Mouse (Mus musculus) retina, adult 2 months (tissue): ENCODE data around the gene Plxna1.

Experiments
- DNase-seq: peaks from one replicate; pipeline ENCODE4 v3.0.0-alpha.2; 2012; ENCODE audit warnings: low read depth, low spot score

Gene Plxna1

GRCm38 (mm10) chr6:89362281-89363106, at the start of gene Plxna1:
Gene Plxna1 (minus strand): TSS chr6:89362620.
- DNase-seq, result peak; percentile 33

- no peak for DNase-seq
Observed at GRCm38 (mm10) chr6:89409041-89409440, 46.6 kb upstream of the Plxna1 start.

- no peak for DNase-seq
Observed at GRCm38 (mm10) chr6:89408259-89408658, 45.8 kb upstream of the Plxna1 start.

- no peak for DNase-seq
Observed at GRCm38 (mm10) chr6:89407247-89407889, 44.9 kb upstream of the Plxna1 start.

- no peak for DNase-seq
Observed at GRCm38 (mm10) chr6:89404964-89405363, 42.5 kb upstream of the Plxna1 start.

GRCm38 (mm10) chr6:89403257-89404225, 41.1 kb upstream of the Plxna1 start:
- DNase-seq, result no peak

- no peak for DNase-seq
Observed at GRCm38 (mm10) chr6:89402406-89402805, 40.0 kb upstream of the Plxna1 start.

- no peak for DNase-seq
Observed at GRCm38 (mm10) chr6:89399564-89399963, 37.1 kb upstream of the Plxna1 start.

GRCm38 (mm10) chr6:89397919-89398318, 35.5 kb upstream of the Plxna1 start:
- no peak for DNase-seq

GRCm38 (mm10) chr6:89393820-89394219, 31.4 kb upstream of the Plxna1 start:
- no peak for DNase-seq

- DNase-seq, result no peak
Observed at GRCm38 (mm10) chr6:89392213-89392612, 29.8 kb upstream of the Plxna1 start.

GRCm38 (mm10) chr6:89389771-89390170, 27.4 kb upstream of the Plxna1 start:
- DNase-seq, result no peak

GRCm38 (mm10) chr6:89386956-89387355, 24.5 kb upstream of the Plxna1 start:
- no peak for DNase-seq

GRCm38 (mm10) chr6:89384699-89385098, 22.3 kb upstream of the Plxna1 start:
- DNase-seq, result no peak

- no peak for DNase-seq
Observed at GRCm38 (mm10) chr6:89381851-89382250, 19.4 kb upstream of the Plxna1 start.

GRCm38 (mm10) chr6:89381172-89381571, 18.8 kb upstream of the Plxna1 start:
- no peak for DNase-seq

- no peak for DNase-seq
Observed at GRCm38 (mm10) chr6:89380751-89381150, 18.3 kb upstream of the Plxna1 start.

- DNase-seq, result no peak
Observed at GRCm38 (mm10) chr6:89378264-89378663, 15.8 kb upstream of the Plxna1 start.

- DNase-seq, result no peak
Observed at GRCm38 (mm10) chr6:89368812-89369211, 6.4 kb upstream of the Plxna1 start.

GRCm38 (mm10) chr6:89364342-89364741, 1.9 kb upstream of the Plxna1 start:
- DNase-seq, result no peak

- no peak for DNase-seq
Observed at GRCm38 (mm10) chr6:89363107-89363451, 659 bp upstream of the Plxna1 start.
